Comparison of ENCODE assay signal across 10 mouse cellular contexts in the genomic region with DNA sequence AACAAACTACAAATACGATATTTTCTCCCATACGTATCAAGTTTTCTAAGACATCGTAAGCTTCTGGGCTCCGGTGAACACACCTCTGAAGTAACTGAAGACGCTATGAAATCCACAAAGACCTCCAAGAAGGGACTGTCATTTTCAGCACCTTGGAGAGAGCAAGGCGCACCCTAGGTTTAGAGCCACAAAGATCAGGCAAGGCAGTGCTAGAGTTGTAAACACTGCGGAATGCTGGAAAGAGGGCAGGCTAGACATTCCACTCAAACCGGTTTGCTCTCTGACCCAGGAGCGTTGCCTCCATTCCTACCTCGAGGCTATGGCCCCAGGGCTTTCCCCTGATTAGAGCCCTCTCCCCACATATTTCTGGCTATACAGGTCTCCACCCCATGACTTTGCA. TPM values are rescaled to one million over a fixed set of nuclear protein-coding genes. Genes with fewer than 3 reads are reported as not detected.
DNase-seq lines count a peak whose midpoint lies in the region; ATAC-seq and TF ChIP-seq lines count a peak whose summit lies in the region.
"Had no signal": no experiment of that assay in that cellular context is flagged by ENCODE, and none has a peak within 500 bp of the region (broad histone marks: within the 10 kb centered on the region; RNA-seq: fewer than 3 reads in every experiment).

No protein-coding gene starts in this region.

- DNase-seq in heart, postnatal 10 days, result peak; percentile 30 to 54
- DNase-seq in 416B (ENCODE audit: low read depth), result peak; percentile 22
- peak; percentile 35 for DNase-seq in brain, embryonic 14.5 days (ENCODE audit: low read depth)
- peak; percentile 76 for DNase-seq in limb, embryonic 14.5 days (ENCODE audit: low spot score)
- DNase-seq in spleen, adult 12 weeks (ENCODE audit: low spot score), result no peak
- no peak for DNase-seq in right cerebral cortex, adult 2 months (ENCODE audit: low spot score in 2 of 2)
- DNase-seq in urinary bladder, adult 2 months (ENCODE audit: low spot score), result no peak

- H3K27ac ChIP-seq in heart, embryonic 11.5 days (ENCODE audit: low read depth, low read length), result no peak overlapping the region
- H3K27ac ChIP-seq in limb, embryonic 14.5 days (replicated peaks; ENCODE audit: low read depth, low read length), result no peak overlapping the region
- H3K27ac ChIP-seq: hindbrain, embryonic 13.5 days; midbrain, embryonic 12.5 days had no signal

- H3K9me3 ChIP-seq in heart, embryonic 11.5 days (replicated peaks; ENCODE audit: control insufficient read depth, low read length), result no peaks in the 10 kb centered on the region
- H3K9me3 ChIP-seq in limb, embryonic 14.5 days (ENCODE audit: control insufficient read depth, low read length), result no peaks in the 10 kb centered on the region
- H3K9me3 ChIP-seq: hindbrain, embryonic 13.5 days; midbrain, embryonic 12.5 days had no signal

- H3K27me3 ChIP-seq in heart, embryonic 11.5 days (ENCODE audit: control insufficient read depth, insufficient read depth, low read length), result no peaks in the 10 kb centered on the region
- no peaks in the 10 kb centered on the region for H3K27me3 ChIP-seq in limb, embryonic 14.5 days (ENCODE audit: control insufficient read depth, insufficient read depth, low read length)
- H3K27me3 ChIP-seq: hindbrain, embryonic 13.5 days; midbrain, embryonic 12.5 days had no signal

- 28% methylated on average over 10 of the region's 10 CpGs for WGBS in heart, embryonic 11.5 days (ENCODE audit: insufficient replicate concordance)
- 27% methylated on average over 10 of the region's 10 CpGs for WGBS in limb, embryonic 14.5 days

- no peak for TF ChIP-seq POLR2A in brain, embryonic 14.5 days (IDR thresholded peaks at IDR 0.05; ENCODE audit: borderline replicate concordance, extremely low read depth, insufficient read depth, insufficient read length, poor library complexity, severe bottlenecking)
- TF ChIP-seq POLR2A in limb, embryonic 14.5 days (IDR thresholded peaks at IDR 0.05; ENCODE audit: borderline replicate concordance, extremely low read depth, insufficient read depth, insufficient read length), result no peak

- H3K4me3 ChIP-seq in heart, embryonic 11.5 days (ENCODE audit: low read depth, low read length), result no peak overlapping the region
- no peak overlapping the region for H3K4me3 ChIP-seq in limb, embryonic 14.5 days (replicated peaks; ENCODE audit: low read length)
- H3K4me3 ChIP-seq: hindbrain, embryonic 13.5 days; midbrain, embryonic 12.5 days had no signal

- no peak overlapping the region for H3K4me2 ChIP-seq in heart, embryonic 11.5 days
- no peak overlapping the region for H3K4me2 ChIP-seq in limb, embryonic 14.5 days (replicated peaks; ENCODE audit: low read depth, low read length, severe bottlenecking)
- H3K4me2 ChIP-seq: hindbrain, embryonic 13.5 days; midbrain, embryonic 12.5 days had no signal

- no peak overlapping the region for H3K9ac ChIP-seq in heart, embryonic 11.5 days (ENCODE audit: low read depth, low read length)
- H3K9ac ChIP-seq in limb, embryonic 14.5 days (ENCODE audit: low read depth, low read length, severe bottlenecking), result no peak overlapping the region
- H3K9ac ChIP-seq: hindbrain, embryonic 13.5 days; midbrain, embryonic 12.5 days had no signal

- ATAC-seq in heart, embryonic 11.5 days (replicated peaks; ENCODE audit: insufficient number of reproducible peaks, low FRiP score, low TSS enrichment), result no peak
- no peak for ATAC-seq in limb, embryonic 14.5 days (ENCODE audit: low FRiP score, low read depth)

- no peak for TF ChIP-seq CTCF in brain, embryonic 14.5 days (IDR thresholded peaks at IDR 0.05; ENCODE audit: borderline replicate concordance, extremely low read depth, insufficient read depth, insufficient read length)

- H3K36me3 ChIP-seq in heart, embryonic 11.5 days (ENCODE audit: control insufficient read depth, insufficient read depth, low read length), result no peaks in the 10 kb centered on the region
- no peaks in the 10 kb centered on the region for H3K36me3 ChIP-seq in limb, embryonic 14.5 days (ENCODE audit: control insufficient read depth, insufficient read depth, low read length)
- H3K36me3 ChIP-seq: hindbrain, embryonic 13.5 days; midbrain, embryonic 12.5 days had no signal

- intact Hi-C loops in heart, postnatal 10 days (cut with DNase I), result no loop called here

- no peaks in the 10 kb centered on the region for H3K4me1 ChIP-seq in heart, embryonic 11.5 days (ENCODE audit: control insufficient read depth, insufficient read depth, low read length)
- H3K4me1 ChIP-seq in limb, embryonic 14.5 days (ENCODE audit: control insufficient read depth, insufficient read depth, low read length), result no peaks in the 10 kb centered on the region
- H3K4me1 ChIP-seq: hindbrain, embryonic 13.5 days; midbrain, embryonic 12.5 days had no signal

RNA-seq across cellular contexts. Expression of gene Fam78b, which starts 36.7 kb away (rescaled TPM):
- total RNA-seq in heart, postnatal 10 days (2021), result 1 to 10 TPM; 4.9 to 7.1 TPM
- polyA plus RNA-seq in heart, embryonic 11.5 days (2014; fragmentation: Nextera tagmentation; extraction: Ambion mirVana), result 0.60 and 0.65 TPM in 2 replicates
- 26.1 and 43.3 TPM in 2 replicates for polyA plus RNA-seq in brain, embryonic 14.5 days (2012; rRNA removed)
- polyA plus RNA-seq in limb, embryonic 14.5 days (2012; rRNA removed), result 2.3 and 2.8 TPM in 2 replicates
- polyA plus RNA-seq in limb, embryonic 14.5 days (2014; fragmentation: Nextera tagmentation; extraction: Ambion mirVana), result 1.3 and 1.4 TPM in 2 replicates
- polyA plus RNA-seq in urinary bladder, adult 2 months (2012; rRNA removed), result 12.0 and 12.9 TPM in 2 replicates

Comparison
In these comparisons a context has a peak if more than half of its experiments do, and no peak if none do; other contexts are left out.
1. DNase-seq: peak in heart, postnatal 10 days (2 of 2), 416B (single experiment), brain, embryonic 14.5 days (single experiment) and limb, embryonic 14.5 days (single experiment); none in spleen, adult 12 weeks (single experiment), right cerebral cortex, adult 2 months (0 of 2) and urinary bladder, adult 2 months (single experiment).